Mouse (Mus musculus): ENCODE results near the gene Spice1. TPM values are rescaled to one million over a fixed set of nuclear protein-coding genes. Genes with fewer than 3 reads are reported as not detected.

Gene Spice1
- polyA plus RNA-seq, 1 experiment: 12.4 TPM

DNA sequence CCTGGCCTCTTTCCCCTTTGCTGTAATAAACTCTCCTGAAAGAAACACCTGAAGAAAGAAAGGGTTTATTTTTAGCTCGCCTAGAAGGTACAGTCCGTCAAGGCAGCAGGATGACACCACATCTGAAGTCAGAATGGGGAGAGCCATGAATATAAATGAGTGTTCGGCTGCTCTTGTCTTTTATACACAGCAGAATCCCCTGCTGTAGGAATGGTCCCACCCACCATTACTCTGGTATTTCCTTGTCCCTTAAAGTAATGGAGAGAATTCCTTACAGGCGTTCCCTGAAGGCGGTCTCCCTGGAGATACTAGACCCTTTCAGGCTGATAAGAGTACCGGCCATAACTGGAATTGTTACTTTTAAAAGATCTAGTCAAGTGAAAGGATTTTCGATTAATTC, 83.1 kb downstream of the Spice1 start:
- H3K4me1 ChIP-seq (ENCODE audit: control insufficient read depth, insufficient read depth, low read length): no peaks in the 10 kb centered on the region
- TF ChIP-seq POLR2A (IDR thresholded peaks at IDR 0.05; ENCODE audit: control insufficient read depth, low read depth, low read length): no peak
- TF ChIP-seq CTCF (IDR thresholded peaks at IDR 0.05; ENCODE audit: control insufficient read depth, insufficient read depth, insufficient replicate concordance, low read depth, low read length): no peak
- H3K4me3 ChIP-seq (ENCODE audit: control insufficient read depth, low read depth, low read length): no peak overlapping the region
- no peaks in the 10 kb centered on the region for H3K36me3 ChIP-seq (ENCODE audit: control insufficient read depth, insufficient read depth, low read length)
- no peaks in the 10 kb centered on the region for H3K27me3 ChIP-seq (ENCODE audit: control insufficient read depth, insufficient read depth, low read length)
- H3K27ac ChIP-seq (ENCODE audit: control insufficient read depth, insufficient read depth, low read depth, low read length): no peak overlapping the region

DNA sequence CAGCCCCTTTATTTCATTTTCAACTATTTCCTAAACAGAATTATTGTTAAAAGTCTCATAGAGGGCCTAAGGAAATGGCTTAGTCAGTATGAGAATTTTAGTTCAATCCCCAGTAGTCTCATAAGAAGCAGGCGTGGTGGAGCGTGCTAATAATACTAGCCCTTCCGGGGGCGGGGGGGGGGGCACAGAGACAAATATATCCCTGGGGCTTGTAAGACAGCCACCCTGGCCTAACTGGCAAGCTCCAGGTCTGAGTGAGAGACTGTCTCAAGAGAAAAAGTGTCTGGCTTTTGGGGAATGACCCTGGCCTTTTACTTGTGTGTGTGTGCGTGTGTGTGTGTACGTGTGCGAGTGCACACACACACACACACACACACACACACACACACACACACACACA, 88.0 kb downstream of the Spice1 start:
- no peaks in the 10 kb centered on the region for H3K36me3 ChIP-seq (ENCODE audit: control insufficient read depth, insufficient read depth, low read length)
- no peaks in the 10 kb centered on the region for H3K4me1 ChIP-seq (ENCODE audit: control insufficient read depth, insufficient read depth, low read length)
- no peak overlapping the region for H3K27ac ChIP-seq (ENCODE audit: control insufficient read depth, insufficient read depth, low read depth, low read length)
- TF ChIP-seq CTCF (IDR thresholded peaks at IDR 0.05; ENCODE audit: control insufficient read depth, insufficient read depth, insufficient replicate concordance, low read depth, low read length) (no peak), POLR2A (IDR thresholded peaks at IDR 0.05; ENCODE audit: control insufficient read depth, low read depth, low read length) (no peak)
- H3K4me3 ChIP-seq (ENCODE audit: control insufficient read depth, low read depth, low read length): no peak overlapping the region
- H3K27me3 ChIP-seq (ENCODE audit: control insufficient read depth, insufficient read depth, low read length): no peaks in the 10 kb centered on the region

DNA sequence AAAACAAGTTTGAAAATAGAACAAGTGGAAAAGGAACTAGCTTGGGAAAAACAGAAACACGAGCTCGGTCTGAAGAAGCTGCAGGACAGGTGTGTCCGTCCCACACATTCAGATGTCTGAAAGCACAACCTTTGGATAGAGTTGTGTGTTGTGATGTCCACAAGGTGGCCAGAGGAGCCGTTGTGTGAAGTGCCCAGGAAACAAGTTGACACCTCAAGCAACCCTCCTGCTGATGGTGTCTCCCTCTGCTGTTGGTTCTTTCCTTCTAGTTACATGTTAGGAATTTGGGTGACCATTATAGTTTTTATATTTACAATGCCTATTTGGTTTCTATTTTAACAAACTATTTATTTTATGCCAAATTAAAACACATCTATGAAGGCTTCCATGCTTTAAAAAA, 88.6 kb downstream of the Spice1 start:
- H3K4me1 ChIP-seq (ENCODE audit: control insufficient read depth, insufficient read depth, low read length): no peaks in the 10 kb centered on the region
- TF ChIP-seq POLR2A (IDR thresholded peaks at IDR 0.05; ENCODE audit: control insufficient read depth, low read depth, low read length) (no peak), CTCF (IDR thresholded peaks at IDR 0.05; ENCODE audit: control insufficient read depth, insufficient read depth, insufficient replicate concordance, low read depth, low read length) (peak; percentile 22; the same call in 1 of the 2 replicates)
- H3K27ac ChIP-seq (ENCODE audit: control insufficient read depth, insufficient read depth, low read depth, low read length): no peak overlapping the region
- no peaks in the 10 kb centered on the region for H3K27me3 ChIP-seq (ENCODE audit: control insufficient read depth, insufficient read depth, low read length)
- no peaks in the 10 kb centered on the region for H3K36me3 ChIP-seq (ENCODE audit: control insufficient read depth, insufficient read depth, low read length)
- H3K4me3 ChIP-seq (ENCODE audit: control insufficient read depth, low read depth, low read length): no peak overlapping the region

Other genes starting within 250 kb of the Spice1 start
- gene Atp6v1a, start 207.4 kb upstream of the Spice1 start, polyA plus RNA-seq (2012; rRNA removed): 34.6 and 38.5 TPM in 2 replicates
- gene Naa50, start 207.3 kb upstream of the Spice1 start, polyA plus RNA-seq (2012; rRNA removed): 4.4 and 4.8 TPM in 2 replicates
- 3.4 and 3.9 TPM in 2 replicates for gene Usf3, start 173.9 kb upstream of the Spice1 start, polyA plus RNA-seq (2012; rRNA removed)
- 0.15 and 0.32 TPM in 2 replicates for gene Sidt1, start 13.9 kb upstream of the Spice1 start, polyA plus RNA-seq (2012; rRNA removed)
- gene Cfap44, start 47.7 kb downstream of the Spice1 start, polyA plus RNA-seq (2012; rRNA removed): 18.7 and 20.3 TPM in 2 replicates
- gene Boc, start 211.8 kb downstream of the Spice1 start, polyA plus RNA-seq (2012; rRNA removed): 2.7 and 3.3 TPM in 2 replicates

All from testis, adult 2 months (tissue).